Mouse (Mus musculus) kidney, adult 18-20 months (tissue): ENCODE data around the gene Mad1l1.

Source experiments
- DNase-seq: peaks from one replicate; pipeline ENCODE4 v3.0.0; 2021

The Mad1l1 gene

DNA sequence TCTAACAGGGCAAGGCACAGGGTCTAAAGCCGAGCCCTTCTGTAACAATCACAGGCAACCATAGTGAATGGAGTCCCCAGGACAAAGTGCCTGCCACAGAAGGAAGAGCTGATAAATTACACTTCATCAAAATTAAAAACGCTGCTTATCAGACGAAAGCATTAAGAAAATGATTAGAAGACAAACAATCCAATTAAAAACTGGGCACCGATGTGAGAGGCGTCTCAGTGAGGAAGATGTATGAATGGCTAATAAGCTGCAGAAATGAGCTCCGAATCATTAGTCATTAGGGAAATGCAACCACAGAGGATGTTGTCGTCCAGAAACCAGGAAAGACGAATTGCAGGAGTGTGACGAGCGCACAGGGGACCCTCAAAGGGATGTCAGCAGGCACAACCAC, 240.3 kb downstream of the Mad1l1 start:
- DNase-seq: no peak

DNA sequence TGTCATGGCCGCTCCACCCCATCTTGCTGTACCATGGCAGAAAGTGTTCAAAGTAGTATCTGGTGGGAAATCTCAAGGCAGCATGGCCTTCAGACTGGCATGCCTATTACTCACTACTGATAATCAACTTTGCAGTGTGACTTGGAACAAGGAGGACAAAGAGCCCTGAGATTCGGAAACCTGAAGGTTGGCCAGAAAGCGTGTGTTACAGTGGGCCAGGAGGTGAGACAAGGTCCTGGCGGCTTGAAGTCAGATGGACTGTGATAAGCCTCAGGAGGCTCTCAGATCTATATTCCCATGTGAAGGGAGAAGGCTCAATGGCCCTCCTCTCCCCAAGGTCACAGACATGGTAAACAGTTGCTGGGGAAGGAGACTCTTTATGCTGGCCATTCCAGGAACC, 241.8 kb downstream of the Mad1l1 start:
- no peak for DNase-seq

GRCm38 (mm10) chr5:140078406-140078805, 242.9 kb downstream of the Mad1l1 start:
- DNase-seq: no peak

DNA sequence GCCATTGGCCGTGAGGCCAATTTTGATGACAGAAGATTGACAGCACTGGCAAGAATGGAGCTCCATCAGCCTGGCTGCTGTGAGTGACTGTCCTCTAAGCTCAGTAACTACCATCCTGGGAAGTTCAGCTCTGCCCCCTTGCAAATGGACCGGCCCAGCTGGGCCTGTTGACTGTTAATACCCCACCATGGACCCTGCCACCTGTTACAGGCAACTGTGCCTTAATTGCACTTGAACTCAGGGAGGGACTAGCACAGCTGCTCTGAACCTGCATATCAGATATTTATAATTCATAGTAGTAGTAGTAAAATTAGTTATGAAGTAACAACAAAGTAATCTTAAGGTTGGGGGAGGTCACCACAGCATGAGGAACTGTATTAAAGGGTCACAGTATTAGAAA, 244.9 kb downstream of the Mad1l1 start:
- DNase-seq: no peak

DNA sequence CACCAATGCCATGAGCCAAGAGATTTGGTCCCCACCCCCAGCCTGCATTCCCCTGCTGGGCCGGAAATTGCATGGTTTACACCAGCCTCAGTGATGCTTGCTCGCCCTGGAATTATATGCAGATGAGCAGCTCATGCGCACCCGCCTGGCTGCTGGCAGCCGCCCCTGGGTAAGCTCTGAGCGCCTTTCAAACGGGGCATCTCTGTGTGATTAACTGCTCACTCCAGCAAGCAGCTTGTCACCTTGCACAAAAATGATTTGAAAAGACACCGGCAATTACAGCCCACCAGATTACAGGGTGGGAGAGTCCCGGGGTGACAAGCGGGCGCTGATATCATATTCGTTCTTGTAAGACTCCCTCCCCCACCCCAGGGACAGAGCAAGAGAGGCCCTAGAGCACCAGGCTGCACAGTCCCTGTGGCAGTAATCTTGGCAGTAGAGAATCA, 247.7 kb downstream of the Mad1l1 start:
- no peak for DNase-seq

DNA sequence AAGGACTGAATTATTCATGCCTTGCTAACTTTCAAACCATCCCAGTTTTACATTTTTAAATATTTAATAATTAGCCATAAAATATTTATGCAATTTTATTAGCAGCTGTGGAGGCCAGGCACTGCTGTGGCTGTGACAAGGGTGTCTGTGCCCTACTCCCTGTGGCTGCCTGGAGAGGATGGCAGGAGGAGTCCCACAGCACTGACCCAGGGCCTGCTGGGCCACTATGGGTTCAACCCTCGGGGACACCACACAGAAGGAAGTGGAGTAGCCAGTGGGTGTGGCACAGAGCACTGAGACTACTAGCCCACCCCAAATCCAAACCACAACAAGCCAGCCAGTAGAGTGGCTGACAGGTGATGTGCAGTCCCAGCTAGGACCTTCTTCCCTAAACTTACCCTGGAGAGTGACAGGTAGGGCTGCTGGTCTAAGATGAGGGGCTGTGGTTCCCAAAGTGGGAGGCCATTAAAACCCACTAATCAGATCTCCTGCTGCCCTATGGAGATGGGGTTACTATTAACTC, 248.1 kb downstream of the Mad1l1 start:
- DNase-seq: no peak

DNA sequence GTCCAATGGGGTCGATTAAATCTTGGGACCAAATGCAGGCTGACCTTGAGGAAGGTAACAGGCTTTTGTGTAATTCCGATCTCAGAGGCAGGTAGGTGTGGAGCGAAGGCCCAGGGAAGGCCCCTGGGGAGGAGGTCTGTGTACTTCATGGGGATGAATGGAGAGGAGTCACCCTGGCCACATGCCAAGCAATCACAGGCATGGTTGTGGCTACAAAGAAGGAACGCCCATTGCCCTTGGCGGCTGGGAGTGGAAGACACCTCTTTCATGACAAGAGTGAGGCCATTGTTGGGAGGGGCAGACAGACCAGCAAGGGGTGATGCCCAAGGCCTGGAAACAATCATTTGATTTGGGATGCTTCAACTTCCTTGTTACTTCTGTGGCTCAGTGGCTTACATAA, 252.8 kb downstream of the Mad1l1 start:
- no peak for DNase-seq

GRCm38 (mm10) chr5:140068051-140068450, 253.3 kb downstream of the Mad1l1 start:
- no peak for DNase-seq

GRCm38 (mm10) chr5:140066769-140067168, 254.6 kb downstream of the Mad1l1 start:
- DNase-seq: no peak

- DNase-seq: peak; percentile 18
Observed at GRCm38 (mm10) chr5:140066281-140066680, 255.1 kb downstream of the Mad1l1 start.

- no peak for DNase-seq
Observed at GRCm38 (mm10) chr5:140065281-140065945, 255.9 kb downstream of the Mad1l1 start.

DNA sequence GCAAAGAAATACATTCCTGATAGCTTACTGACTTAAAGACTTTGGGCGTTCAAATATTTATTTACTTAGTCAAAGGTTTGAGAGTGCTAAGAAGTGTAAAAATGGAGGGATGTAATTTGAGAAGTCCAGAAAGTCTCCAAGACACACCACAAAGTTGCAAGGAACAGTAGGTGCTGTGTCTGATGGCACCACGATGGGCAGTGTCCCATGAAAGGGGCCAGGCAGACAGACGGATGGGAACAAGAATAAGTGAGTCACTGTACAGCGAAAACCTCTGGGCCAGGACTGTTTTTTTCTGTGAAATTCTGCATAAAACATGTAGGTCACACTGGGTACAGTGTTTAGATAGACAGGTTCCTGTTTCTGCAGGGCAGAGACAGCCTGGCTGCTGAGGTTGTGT, 256.8 kb downstream of the Mad1l1 start:
- no peak for DNase-seq

DNA sequence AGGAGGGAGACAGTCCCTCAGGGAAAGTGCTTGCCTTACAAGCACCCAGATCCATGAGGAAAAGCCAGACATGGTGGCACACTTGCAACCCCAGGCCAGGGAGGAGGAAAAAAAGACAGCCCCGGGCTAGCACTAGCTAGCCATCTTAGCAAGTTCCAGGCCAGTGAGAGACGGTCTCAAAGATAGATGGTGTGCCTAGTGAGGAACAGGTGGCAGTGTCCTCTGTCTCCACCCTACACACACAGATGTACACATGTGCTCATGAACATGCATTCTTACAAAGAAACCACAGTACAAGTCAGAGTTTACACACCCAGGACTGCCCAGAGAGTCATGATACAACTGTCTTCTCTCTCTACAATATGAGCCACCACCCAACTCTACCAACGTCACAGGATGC, 258.5 kb downstream of the Mad1l1 start:
- no peak for DNase-seq

GRCm38 (mm10) chr5:140062316-140062715, 259.0 kb downstream of the Mad1l1 start:
- DNase-seq: no peak

DNA sequence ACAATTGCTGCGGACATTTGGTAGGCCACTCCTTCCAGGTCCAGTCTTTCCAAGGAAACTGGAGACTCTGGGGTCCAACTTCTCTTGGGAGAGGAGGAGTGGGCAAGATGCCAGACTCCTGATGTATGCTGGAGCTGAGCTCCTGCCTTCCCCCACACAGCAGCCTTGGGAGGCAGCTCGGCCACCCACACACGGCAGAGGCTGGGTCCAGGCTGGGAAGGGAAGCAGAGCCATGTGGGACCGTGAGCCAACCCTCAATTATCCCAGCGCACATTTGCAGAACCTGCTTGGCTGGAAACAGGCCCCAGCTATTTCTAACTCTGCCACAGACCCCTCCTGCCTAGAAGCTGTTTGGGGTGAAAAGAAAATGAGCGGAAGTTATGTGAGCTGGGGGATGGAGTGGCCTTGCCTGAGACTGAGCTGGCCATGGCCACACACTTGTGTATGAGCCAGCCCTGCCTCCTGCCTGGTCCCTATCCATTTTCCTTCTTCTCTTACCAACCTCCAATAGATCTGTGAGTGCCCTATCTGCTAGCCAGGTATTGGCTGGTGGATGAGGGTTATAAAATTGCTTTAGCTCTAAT, 260.0 kb downstream of the Mad1l1 start:
- no peak for DNase-seq

GRCm38 (mm10) chr5:140056291-140056690, 265.1 kb downstream of the Mad1l1 start:
- no peak for DNase-seq

DNA sequence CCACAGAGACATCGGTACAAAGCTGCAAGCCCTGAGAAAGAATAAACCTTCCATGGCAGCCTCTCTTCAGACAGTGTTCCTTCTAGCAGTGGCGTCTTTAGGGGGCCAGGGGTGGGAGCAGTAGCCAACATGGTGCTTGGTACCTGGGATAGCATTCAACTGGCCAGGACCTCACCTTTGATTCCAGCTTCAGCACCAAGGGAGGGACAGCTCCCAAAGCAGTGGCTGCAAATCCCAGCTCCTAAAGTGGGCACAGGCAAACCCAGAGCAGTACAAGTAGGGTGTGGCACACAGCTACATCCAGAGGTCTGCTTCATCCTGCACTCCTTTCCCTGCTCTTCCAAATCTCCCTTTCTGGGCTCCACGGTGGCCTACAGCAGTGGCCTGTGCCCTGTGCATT, 265.9 kb downstream of the Mad1l1 start:
- no peak for DNase-seq

DNA sequence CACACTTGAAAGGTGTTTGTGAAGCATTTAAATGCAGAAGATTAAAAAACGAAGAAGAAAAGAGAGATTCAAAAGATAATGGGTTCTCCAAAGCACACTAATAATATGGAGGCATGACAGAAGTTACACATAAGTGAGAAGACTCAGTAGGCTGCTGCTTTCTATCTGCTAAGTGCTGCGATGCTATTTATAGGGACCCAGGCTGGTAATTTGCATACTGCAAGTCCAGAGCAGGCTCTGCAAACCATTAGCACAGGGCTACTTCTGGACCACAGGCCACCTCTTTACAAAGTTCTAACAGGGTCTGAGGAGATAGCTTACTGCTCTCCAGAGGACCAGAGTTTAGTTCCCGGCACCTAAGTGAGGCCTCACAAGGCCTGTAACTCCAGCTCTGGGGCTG, 267.7 kb downstream of the Mad1l1 start:
- DNase-seq: no peak

- no peak for DNase-seq
Observed at GRCm38 (mm10) chr5:140052405-140052804, 268.9 kb downstream of the Mad1l1 start.

DNA sequence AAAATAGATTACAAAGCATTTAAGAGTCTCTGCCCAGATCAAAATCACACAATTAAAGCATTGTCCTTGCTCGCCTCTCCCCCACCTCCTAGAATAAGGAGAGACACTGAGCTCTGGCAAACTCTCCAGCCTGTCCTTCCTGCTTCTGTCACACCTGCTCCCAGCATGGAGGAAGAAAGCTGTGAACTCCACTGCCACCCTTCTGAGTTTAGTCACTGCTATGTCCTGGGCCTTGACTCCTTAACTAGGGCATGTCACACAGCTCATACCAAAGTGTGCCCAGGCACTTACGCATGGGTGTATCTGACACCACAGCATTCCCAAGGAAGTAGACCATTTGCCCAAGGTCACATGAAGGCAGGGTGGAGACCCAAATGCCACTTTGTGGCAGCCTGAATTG, 275.9 kb downstream of the Mad1l1 start:
- DNase-seq: no peak

- no peak for DNase-seq
Observed at GRCm38 (mm10) chr5:140043002-140043401, 278.4 kb downstream of the Mad1l1 start.

- peak; percentile 26 for DNase-seq
Observed at GRCm38 (mm10) chr5:140042002-140042611, 279.2 kb downstream of the Mad1l1 start.

DNA sequence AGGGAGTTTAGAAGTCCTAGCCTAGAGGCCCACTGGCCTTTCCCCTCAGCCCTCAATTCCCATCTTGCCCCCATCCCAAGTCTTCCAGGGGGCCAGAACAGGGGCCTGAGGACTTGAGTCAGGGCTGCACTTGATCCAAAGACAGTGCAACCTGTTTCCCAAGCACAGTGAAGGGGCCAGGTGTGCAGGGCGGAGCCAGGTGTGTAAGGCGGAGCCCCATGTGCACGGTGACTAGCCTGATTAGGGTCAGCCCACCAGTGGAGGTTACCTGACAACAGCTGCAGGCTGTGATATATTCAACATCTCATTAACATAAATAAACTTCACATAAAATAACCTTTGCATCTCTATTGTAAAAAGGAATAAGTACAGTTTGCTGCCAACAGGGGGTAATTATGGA, 280.3 kb downstream of the Mad1l1 start:
- DNase-seq: no peak

GRCm38 (mm10) chr5:140037587-140038233, 283.6 kb downstream of the Mad1l1 start:
- no peak for DNase-seq
